Mouse (Mus musculus) midbrain, embryonic 11.5 days (tissue): ENCODE measurements around the gene Zbtb12. TPM values are rescaled to one million over a fixed set of nuclear protein-coding genes. Genes with fewer than 3 reads are reported as not detected.
"Not testable (repeated sequence)": the region's sequence is repeated elsewhere in the genome, so short reads cannot be mapped to it uniquely, and the experiment has no call there.

Experiments used
- ATAC-seq: fragments of 200-750 bp; cut with Nextera tagmentation; 2 replicates; pipeline ENCODE4 v1.8.0; 2017; ENCODE audit warnings: moderate TSS enrichment, moderate library complexity; ENCODE audit not compliant: low FRiP score
- DNase-seq: peaks from one replicate; pipeline ENCODE4 v3.0.0; 2015; ENCODE audit warnings: low spot score; ENCODE audit errors: missing footprints
- H3K27ac ChIP-seq: fragments of 300-500 bp; sonication (generic); 2 replicates; pipeline ENCODE4 v1.5.1; 2014; ENCODE audit warnings: low read depth, low read length
- H3K27me3 ChIP-seq: fragments of 300-500 bp; sonication (generic); 2 replicates; pipeline ENCODE4 v1.6.1; 2014; ENCODE audit warnings: mild to moderate bottlenecking, low read length, moderate library complexity, mixed read lengths; ENCODE audit not compliant: control insufficient read depth, insufficient read depth
- H3K36me3 ChIP-seq: fragments of 300-500 bp; sonication (generic); 2 replicates; pipeline ENCODE4 v1.6.1; 2014; ENCODE audit warnings: mild to moderate bottlenecking, low read length, moderate library complexity, mixed read lengths; ENCODE audit not compliant: control insufficient read depth, insufficient read depth
- H3K4me1 ChIP-seq: fragments of 300-500 bp; sonication (generic); 2 replicates; pipeline ENCODE4 v1.6.1; 2014; ENCODE audit warnings: low read length; ENCODE audit not compliant: control insufficient read depth, insufficient read depth
- H3K4me2 ChIP-seq: fragments of 300-500 bp; sonication (generic); 2 replicates; pipeline ENCODE4 v1.6.1; 2014; ENCODE audit warnings: mild to moderate bottlenecking, moderate library complexity
- H3K4me3 ChIP-seq: fragments of 300-500 bp; sonication (generic); 2 replicates; pipeline ENCODE4 v1.5.1; 2014; ENCODE audit warnings: low read depth, low read length
- H3K9ac ChIP-seq: fragments of 300-500 bp; sonication (generic); 2 replicates; pipeline ENCODE4 v1.6.1; 2014; ENCODE audit warnings: low read length
- H3K9me3 ChIP-seq: fragments of 300-500 bp; sonication (generic); 2 replicates; pipeline ENCODE4 v1.6.1; 2016; ENCODE audit warnings: low read length; ENCODE audit not compliant: control insufficient read depth
- WGBS: fragments of 180-500 bp; shearing (Covaris S2); extraction: QIAGEN DNeasy Blood & Tissue Kit; methylation state at CpG from one replicate; pipeline ENCODE4 v1.1.7; 2014; 5-methylcytosine and 5-hydroxymethylcytosine counted together
- polyA plus RNA-seq: library from polyadenylated mRNA; unstranded; fragments of >200 nt; fragmentation: Nextera tagmentation; extraction: Ambion mirVana; gene quantifications from 2 replicates; pipeline ENCODE4 v1.2.1, GENCODE M21; 2014

The Zbtb12 gene
- polyA plus RNA-seq, 1 experiment from 2014 or later: 2.5 TPM

DNA sequence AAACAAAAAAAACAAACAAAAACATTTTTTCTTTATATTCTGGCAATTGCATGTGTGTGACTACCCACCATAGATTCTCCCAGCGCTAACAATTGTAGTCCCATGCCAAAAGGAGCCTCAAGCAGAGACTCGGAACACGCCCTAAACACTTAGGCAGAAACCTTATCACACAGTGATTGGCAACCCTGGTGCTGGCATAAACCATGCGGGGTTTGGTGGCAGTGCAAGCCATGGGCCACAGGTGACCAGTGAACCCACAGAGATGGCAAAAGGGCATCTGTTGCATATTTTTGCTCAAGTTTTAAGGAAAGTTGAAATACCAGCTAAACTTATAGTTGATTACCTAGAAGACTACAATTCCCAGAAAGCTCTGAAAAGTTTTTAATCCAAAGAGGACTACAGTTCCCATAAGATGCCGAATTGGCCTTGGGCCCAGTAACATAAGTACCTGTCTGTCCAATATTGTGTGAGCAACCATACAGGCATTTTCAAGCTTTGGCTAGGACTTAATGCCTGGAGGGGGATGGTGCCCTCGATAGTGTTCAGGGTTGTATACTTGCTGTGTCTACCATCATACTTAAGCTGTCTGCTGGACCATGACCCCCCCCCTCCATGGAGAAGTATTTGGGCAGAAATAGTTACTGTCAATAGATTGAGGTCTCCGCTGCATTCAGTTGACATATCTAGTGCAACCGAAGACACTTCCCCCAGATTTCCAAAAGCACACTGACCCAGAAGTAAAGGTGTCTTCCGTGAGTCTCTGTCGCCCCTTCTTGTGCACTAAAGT lies 18.3 kb downstream of the Zbtb12 start:
- Histone ChIP-seq H3K9me3 (no peaks in the 10 kb centered on the region), H3K4me1 (peaks cover 26% of the 10 kb centered on the region), H3K4me2 (peak overlapping the region; percentile 98), H3K4me3 (peak overlapping the region; percentile 95), H3K9ac (peak overlapping the region; percentile 99), H3K27me3 (no peaks in the 10 kb centered on the region), H3K27ac (peak overlapping the region; percentile 92), H3K36me3 (peaks cover 12% of the 10 kb centered on the region)
- no peak for ATAC-seq
- DNase-seq: peak; percentile 94
- 21% methylated on average over 10 of the region's 10 CpGs for WGBS

DNA sequence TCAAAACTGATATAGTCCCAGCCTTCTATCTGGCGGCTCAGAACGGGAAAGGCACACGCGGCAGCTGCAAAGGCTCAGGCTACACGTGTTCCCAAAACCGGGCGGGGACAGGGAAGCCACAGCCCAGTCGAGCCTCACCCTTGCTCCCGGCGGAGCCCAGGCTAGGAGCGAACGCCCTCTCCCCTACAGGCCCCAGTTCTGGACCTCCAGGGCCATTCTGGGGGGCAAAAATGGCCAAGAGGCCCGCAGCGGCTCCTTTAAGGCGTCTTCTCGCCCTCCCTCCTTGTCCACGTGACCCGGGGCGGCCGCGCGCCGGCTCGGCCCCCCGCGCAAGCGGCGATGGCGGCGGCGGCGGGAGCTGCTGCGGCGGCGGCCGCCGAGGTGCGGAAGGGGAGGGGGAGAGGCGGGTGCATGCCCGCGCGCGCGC lies 18.9 kb downstream of the Zbtb12 start, which contains the start of the genes C2 and Ehmt2:
TSS of gene C2 (minus strand) at position 106 of the 427 bp plus-strand sequence.
TSS of gene Ehmt2 (plus strand) at position 310 of the 427 bp plus-strand sequence.
- Histone ChIP-seq H3K27me3 (no peaks in the 10 kb centered on the region), H3K9ac (peak within 1 kb of the TSS; percentile 99), H3K9me3 (no peaks in the 10 kb centered on the region), H3K4me1 (peaks cover 26% of the 10 kb centered on the region), H3K4me2 (peak within 1 kb of the TSS; percentile 98), H3K4me3 (peak within 1 kb of the TSS; percentile 95), H3K27ac (peak within 1 kb of the TSS; percentile 92), H3K36me3 (peaks cover 16% of the 10 kb centered on the region)
- under 1% methylated on average over 30 of the region's 44 CpGs for WGBS
- DNase-seq: peak; percentile 97
- ATAC-seq: peak; percentile 28

DNA sequence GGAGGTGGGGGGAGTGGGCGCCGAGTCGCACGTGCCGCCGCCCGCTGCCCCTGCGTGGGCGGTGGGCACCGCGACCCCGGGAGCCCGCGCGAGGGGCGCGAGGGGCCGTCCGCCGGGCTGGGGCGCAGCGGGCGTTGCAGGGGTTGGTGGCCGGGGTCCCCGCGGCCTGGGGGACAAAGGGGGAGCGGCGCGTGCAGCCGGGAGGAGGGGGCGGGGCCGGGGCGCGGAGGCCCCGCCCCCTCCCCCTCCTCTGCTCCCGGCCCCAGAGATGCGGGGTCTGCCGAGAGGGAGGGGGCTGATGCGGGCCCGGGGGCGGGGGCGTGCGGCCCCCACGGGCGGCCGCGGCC lies 19.4 kb downstream of the Zbtb12 start:
- DNase-seq: peak; percentile 94
- H3K4me1 ChIP-seq: peaks cover 22% of the 10 kb centered on the region
- no peaks in the 10 kb centered on the region for H3K27me3 ChIP-seq
- no peaks in the 10 kb centered on the region for H3K9me3 ChIP-seq
- peak overlapping the region; percentile 92 for H3K27ac ChIP-seq
- H3K36me3 ChIP-seq: peaks cover 18% of the 10 kb centered on the region
- WGBS: 1% methylated on average over 22 of the region's 47 CpGs
- ATAC-seq: peak; percentile 9; the same call in 1 of the 2 replicates
- H3K9ac ChIP-seq: peak overlapping the region; percentile 99
- H3K4me3 ChIP-seq: peak overlapping the region; percentile 95
- peak overlapping the region; percentile 98 for H3K4me2 ChIP-seq

DNA sequence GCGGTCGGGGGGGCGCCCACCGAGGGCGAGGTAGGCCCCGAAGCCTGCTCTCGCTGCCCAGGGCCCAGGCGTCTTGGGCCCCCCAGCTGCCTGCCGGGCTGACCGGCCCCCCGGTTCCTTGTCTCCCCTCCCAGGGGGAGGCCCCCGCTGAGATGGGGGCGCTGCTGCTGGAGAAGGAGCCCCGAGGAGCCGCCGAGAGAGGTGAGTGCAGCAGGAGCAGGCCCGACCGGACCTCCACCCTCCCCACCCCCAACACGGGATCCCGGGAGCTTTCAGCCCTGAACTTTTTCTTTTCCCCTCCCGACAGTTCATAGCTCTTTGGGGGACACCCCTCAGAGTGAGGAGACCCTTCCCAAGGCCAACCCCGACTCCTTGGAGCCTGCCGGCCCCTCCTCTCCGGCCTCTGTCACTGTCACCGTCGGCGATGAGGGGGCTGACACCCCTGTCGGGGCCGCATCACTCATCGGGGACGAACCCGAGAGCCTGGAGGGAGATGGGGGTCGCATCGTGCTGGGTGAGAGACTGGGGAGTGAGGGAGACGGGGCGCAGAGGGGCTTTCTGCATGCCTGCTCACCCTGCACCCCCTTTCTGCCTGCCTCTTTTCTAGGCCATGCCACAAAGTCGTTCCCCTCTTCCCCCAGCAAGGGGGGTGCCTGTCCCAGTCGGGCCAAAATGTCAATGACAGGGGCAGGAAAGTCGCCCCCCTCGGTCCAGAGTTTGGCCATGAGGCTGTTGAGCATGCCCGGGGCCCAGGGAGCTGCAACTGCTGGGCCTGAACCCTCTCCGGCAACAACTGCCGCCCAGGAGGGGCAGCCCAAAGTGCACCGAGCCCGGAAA lies 20.0 kb downstream of the Zbtb12 start:
- peak; percentile 19 for ATAC-seq
- under 1% methylated on average over 39 of the region's 45 CpGs for WGBS
- H3K4me1 ChIP-seq: peaks cover 21% of the 10 kb centered on the region

DNA sequence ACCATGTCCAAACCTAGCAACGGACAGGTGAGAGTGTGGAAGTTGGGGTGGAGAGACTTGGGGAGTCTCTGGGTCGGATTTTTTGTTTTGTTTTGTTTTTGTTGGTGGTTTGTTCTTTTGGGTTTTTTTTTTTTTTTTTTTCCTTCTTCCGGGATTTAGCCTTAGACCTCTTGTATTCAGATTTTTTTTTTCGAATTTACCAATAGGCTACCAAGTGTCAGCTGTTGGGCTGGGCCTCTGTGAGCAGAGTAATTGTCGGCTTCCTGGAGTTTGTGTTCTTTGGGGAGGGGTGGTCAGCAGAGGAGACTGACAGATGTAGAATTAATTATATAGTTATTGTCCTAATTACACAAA lies 20.6 kb downstream of the Zbtb12 start:
- peak overlapping the region; percentile 98 for H3K4me2 ChIP-seq
- 7% methylated on average over 5 of the region's 5 CpGs for whole genome bisulfite sequencing
- H3K4me3 ChIP-seq: peak overlapping the region; percentile 95
- peaks cover 24% of the 10 kb centered on the region for H3K36me3 ChIP-seq
- no peak overlapping the region for H3K27ac ChIP-seq
- H3K27me3 ChIP-seq: no peaks in the 10 kb centered on the region
- H3K4me1 ChIP-seq: peaks cover 21% of the 10 kb centered on the region
- H3K9me3 ChIP-seq: no peaks in the 10 kb centered on the region
- H3K9ac ChIP-seq: peak overlapping the region; percentile 99
- DNase-seq: no peak
- no peak for ATAC-seq

More for the DNA sequence above, 20.0 kb downstream of the Zbtb12 start:
- Histone ChIP-seq H3K27ac (peak overlapping the region; percentile 92), H3K9ac (peak overlapping the region; percentile 99), H3K9me3 (no peaks in the 10 kb centered on the region), H3K36me3 (peaks cover 20% of the 10 kb centered on the region), H3K4me2 (peak overlapping the region; percentile 98), H3K27me3 (no peaks in the 10 kb centered on the region), H3K4me3 (peak overlapping the region; percentile 95)
- DNase-seq: peak; percentile 95

DNA sequence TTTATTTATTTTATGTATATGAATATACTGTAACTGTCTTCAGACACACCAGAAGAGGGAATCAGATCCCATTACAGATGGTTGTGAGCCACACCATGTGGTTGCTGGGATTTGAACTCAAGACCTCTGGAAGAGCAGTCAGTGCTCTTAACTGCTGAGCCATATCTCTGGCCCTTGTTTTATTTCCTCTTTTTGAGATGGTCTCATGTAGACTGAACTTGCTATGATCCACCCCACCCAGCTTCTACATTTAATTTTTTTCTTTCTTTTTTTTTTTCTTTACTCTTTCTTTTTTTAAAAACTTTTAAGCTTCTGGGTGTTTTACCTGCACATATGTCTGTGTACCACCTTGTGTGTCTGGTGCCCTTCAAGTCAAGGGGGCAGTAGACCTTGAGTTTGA lies 21.5 kb downstream of the Zbtb12 start:
- not testable (repeated sequence) for H3K9me3 ChIP-seq, H3K9ac ChIP-seq, H3K27me3 ChIP-seq, H3K4me3 ChIP-seq, DNase-seq, H3K4me2 ChIP-seq, H3K27ac ChIP-seq, ATAC-seq
- Histone ChIP-seq H3K36me3 (peaks cover 31% of the 10 kb centered on the region), H3K4me1 (peaks cover 13% of the 10 kb centered on the region)

DNA sequence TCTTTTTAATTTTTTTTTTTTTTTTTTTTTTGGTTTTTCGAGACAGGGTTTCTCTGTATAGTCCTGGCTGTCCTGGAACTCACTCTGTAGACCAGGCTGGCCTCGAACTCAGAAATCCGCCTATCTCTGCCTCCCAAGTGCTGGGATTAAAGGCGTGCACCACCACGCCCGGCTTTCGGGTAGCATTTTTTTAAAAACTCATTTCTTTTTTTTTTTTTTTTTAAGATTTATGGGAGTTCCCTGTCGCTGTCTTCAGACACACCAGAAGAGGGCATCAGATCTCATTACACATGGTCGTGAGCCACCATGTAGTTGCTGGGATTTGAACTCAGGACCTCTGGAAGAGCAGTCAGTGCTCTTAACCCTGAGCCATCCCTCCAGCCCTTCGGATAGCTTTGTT lies 22.7 kb downstream of the Zbtb12 start:
- not testable (repeated sequence) for H3K9me3 ChIP-seq, DNase-seq, H3K9ac ChIP-seq, H3K27ac ChIP-seq, H3K4me2 ChIP-seq, H3K4me3 ChIP-seq, H3K4me1 ChIP-seq, ATAC-seq, H3K27me3 ChIP-seq
- WGBS: 91% methylated on average over 8 of the region's 10 CpGs
- H3K36me3 ChIP-seq: peaks cover 35% of the 10 kb centered on the region

DNA sequence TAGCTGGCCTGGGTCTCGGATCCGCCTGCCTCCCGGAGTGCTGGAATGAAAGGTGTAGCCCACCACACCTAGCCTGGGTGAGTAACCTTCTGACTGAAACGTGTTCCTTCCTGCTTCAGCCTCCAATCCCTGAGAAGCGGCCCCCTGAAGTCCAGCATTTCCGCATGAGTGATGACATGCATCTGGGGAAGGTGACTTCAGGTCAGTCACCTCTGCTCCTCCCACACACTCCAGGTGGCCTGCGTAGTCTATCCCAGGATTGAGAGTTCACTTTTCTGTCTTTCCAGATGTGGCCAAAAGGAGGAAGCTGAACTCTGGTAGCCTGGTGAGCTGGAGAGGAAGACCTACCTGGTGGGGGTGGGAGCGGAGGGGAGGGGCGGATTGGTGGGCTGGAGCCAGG lies 23.6 kb downstream of the Zbtb12 start:
- H3K4me1 ChIP-seq: peaks cover 2% of the 10 kb centered on the region; the same call in 1 of the 2 replicates
- H3K9ac ChIP-seq: no peak overlapping the region
- WGBS: 89% methylated on average over 9 of the region's 9 CpGs
- no peak overlapping the region for H3K4me2 ChIP-seq
- no peaks in the 10 kb centered on the region for H3K9me3 ChIP-seq
- ATAC-seq: no peak
- H3K27me3 ChIP-seq: no peaks in the 10 kb centered on the region
- H3K4me3 ChIP-seq: no peak overlapping the region
- H3K36me3 ChIP-seq: peaks cover 44% of the 10 kb centered on the region
- DNase-seq: no peak
- H3K27ac ChIP-seq: no peak overlapping the region

DNA sequence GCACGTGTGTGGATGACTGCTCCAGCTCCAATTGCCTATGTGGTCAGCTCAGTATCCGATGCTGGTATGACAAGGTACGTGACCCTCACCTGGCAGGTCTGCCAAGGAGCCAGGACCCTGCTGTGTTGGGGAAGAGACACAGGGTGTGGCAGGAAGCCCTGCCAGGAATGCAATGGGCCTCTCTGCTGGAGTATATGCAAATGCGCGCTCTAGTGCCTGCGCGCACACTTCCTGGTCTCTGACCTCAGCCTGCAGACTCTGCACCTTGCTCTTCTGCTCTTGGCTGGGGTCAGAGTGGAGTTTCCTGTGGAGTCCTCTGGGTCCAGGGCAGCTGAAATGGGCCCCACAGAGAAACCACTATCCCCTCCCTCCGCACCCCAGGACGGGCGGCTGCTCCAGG lies 31.7 kb downstream of the Zbtb12 start:
- no peak overlapping the region for H3K27ac ChIP-seq
- H3K4me3 ChIP-seq: no peak overlapping the region
- H3K9me3 ChIP-seq: no peaks in the 10 kb centered on the region
- no peak for ATAC-seq
- no peak overlapping the region for H3K4me2 ChIP-seq
- H3K9ac ChIP-seq: no peak overlapping the region
- H3K4me1 ChIP-seq: no peaks in the 10 kb centered on the region; the same call in 1 of the 2 replicates
- WGBS: 92% methylated on average over 10 of the region's 10 CpGs
- no peaks in the 10 kb centered on the region for H3K27me3 ChIP-seq
- H3K36me3 ChIP-seq: peaks cover 50% of the 10 kb centered on the region
- no peak for DNase-seq
